Mouse (Mus musculus) ES-Bruce4 (cell line): ENCODE measurements around the gene Chsy1. TPM values are rescaled to one million over a fixed set of nuclear protein-coding genes. Genes with fewer than 3 reads are reported as not detected.

Experiments
- H3K27ac ChIP-seq: 2 replicates; pipeline ENCODE4 v1.5.1; 2012; ENCODE audit warnings: low read length, inconsistent platforms; ENCODE audit not compliant: insufficient read depth
- H3K27me3 ChIP-seq: 2 replicates; pipeline ENCODE4 v1.6.1; 2012; ENCODE audit warnings: mild to moderate bottlenecking, low read length, inconsistent platforms; ENCODE audit not compliant: control insufficient read depth, poor library complexity, insufficient read depth, severe bottlenecking
- H3K36me3 ChIP-seq: 2 replicates; pipeline ENCODE4 v1.6.1; 2012; ENCODE audit warnings: inconsistent platforms, mild to moderate bottlenecking, low read length, moderate library complexity; ENCODE audit not compliant: control insufficient read depth, poor library complexity, insufficient read depth, severe bottlenecking
- H3K4me1 ChIP-seq: one replicate; pipeline ENCODE4 v1.8.1; 2011; ENCODE audit warnings: low read length; ENCODE audit not compliant: control insufficient read depth, insufficient read depth
- H3K4me3 ChIP-seq: 2 replicates; pipeline ENCODE4 v1.5.1; 2011; ENCODE audit warnings: low read depth, mild to moderate bottlenecking, low read length
- H3K9ac ChIP-seq: 2 replicates; pipeline ENCODE4 v1.6.1; 2012; ENCODE audit warnings: low read depth, mild to moderate bottlenecking, inconsistent platforms; ENCODE audit not compliant: poor library complexity, severe bottlenecking
- H3K9me3 ChIP-seq: replicated peaks from 2 replicates; pipeline ENCODE4 v1.6.1; 2012; ENCODE audit warnings: mild to moderate bottlenecking, low read length, inconsistent platforms; ENCODE audit not compliant: control insufficient read depth, poor library complexity, insufficient read depth, severe bottlenecking
- CTCF ChIP-seq: IDR thresholded peaks from one replicate; pipeline ENCODE4 v1.8.1; 2011; ENCODE audit warnings: low read depth, low read length
- EP300 ChIP-seq: IDR thresholded peaks from 2 replicates; pipeline ENCODE4 v1.6.1; 2011; ENCODE audit warnings: low read depth, low read length; ENCODE audit not compliant: insufficient read depth
- POLR2A ChIP-seq: IDR thresholded peaks from one replicate; pipeline ENCODE4 v1.8.1; 2011; ENCODE audit warnings: low read length; ENCODE audit not compliant: insufficient read depth
- polyA plus RNA-seq: library from polyadenylated mRNA; stranded (reverse); fragments of >200 nt; gene quantifications from 2 replicates; pipeline ENCODE4 v1.2.4, GENCODE M21; 2011; ENCODE audit warnings: low read depth; ENCODE audit not compliant: missing spikeins, insufficient read depth, insufficient read length

Chsy1 gene
- polyA plus RNA-seq, 1 experiment, result 25.8 TPM

DNA sequence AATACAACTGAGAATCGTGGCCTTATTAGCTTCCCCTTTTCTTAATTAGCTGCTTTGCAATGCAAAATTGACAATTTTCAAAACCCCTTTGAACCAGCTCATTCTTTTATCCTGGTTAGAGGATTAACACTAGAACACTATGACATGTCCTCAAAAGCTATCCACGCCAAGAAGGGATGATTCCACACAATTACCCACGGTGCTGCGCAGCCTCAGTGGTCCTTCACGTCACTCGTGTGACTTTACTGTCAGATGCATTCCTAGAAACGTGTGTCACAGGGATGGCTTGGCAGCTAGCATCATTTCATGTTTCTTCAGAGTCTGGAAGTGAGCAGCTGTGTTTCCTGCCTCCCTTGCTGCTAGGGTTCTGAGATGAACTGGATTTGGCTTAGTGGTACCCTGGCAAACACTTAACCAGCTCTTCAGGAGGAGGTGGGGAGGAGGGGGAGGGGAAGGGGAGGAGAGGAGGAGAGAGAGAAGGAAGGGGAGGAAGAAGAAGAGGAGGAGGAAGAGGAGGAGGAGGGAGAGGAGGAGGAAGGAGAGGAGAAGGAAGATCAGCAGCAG is 108.3 kb downstream of the Chsy1 start:
- H3K4me3 ChIP-seq, result no peak overlapping the region
- H3K4me1 ChIP-seq, result no peaks in the 10 kb centered on the region
- H3K9ac ChIP-seq, result no peak overlapping the region
- no peak for TF ChIP-seq EP300
- TF ChIP-seq CTCF, result no peak
- no peak for TF ChIP-seq POLR2A
- H3K36me3 ChIP-seq, result no peaks in the 10 kb centered on the region
- no peaks in the 10 kb centered on the region for H3K9me3 ChIP-seq
- no peak overlapping the region for H3K27ac ChIP-seq
- no peaks in the 10 kb centered on the region for H3K27me3 ChIP-seq

DNA sequence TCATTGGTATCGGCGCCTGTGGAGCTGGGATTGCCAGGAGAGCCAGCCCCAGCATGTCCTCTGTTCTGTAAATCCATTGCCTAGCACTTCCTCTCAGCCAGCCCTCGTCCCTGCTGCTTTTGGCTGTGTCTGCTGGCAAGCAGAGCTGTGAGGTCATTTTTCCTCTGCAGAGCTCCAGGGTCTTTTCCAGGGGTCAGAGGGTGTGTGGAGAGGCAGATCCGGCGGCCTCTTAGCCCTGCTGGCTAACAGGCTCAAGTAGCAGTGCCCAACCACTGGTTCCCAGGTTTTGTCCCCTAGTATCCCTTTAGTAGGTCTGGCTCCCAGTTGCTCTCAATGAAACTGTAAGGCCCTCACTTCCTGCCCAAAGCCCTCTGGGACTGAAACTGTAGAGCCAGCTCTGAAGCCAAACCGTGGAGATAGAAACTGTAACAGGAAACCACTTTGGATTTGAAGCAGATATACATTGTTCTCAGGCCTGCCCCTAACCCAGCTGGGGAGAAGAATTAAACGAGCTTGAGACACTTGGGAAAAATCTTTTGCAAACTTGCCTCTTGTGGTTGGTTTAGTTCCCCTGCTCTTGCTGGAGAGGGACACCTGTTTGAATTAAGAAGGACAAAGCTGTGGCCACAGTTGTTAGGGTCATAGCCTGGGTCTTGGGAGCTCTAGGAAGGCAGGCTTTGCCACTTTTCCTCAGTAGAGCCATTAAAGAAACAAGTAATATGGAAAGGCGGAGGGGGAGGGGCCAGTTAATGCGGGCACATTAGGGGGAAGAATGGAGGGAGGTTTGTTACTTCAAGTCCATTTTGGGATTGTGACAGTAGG is 109.1 kb downstream of the Chsy1 start:
- Histone ChIP-seq H3K36me3 (no peaks in the 10 kb centered on the region), H3K4me3 (no peak overlapping the region), H3K27me3 (no peaks in the 10 kb centered on the region), H3K4me1 (no peaks in the 10 kb centered on the region), H3K9ac (no peak overlapping the region), H3K27ac (no peak overlapping the region), H3K9me3 (no peaks in the 10 kb centered on the region)
- TF ChIP-seq EP300, result no peak
- TF ChIP-seq CTCF, result no peak
- no peak for TF ChIP-seq POLR2A

DNA sequence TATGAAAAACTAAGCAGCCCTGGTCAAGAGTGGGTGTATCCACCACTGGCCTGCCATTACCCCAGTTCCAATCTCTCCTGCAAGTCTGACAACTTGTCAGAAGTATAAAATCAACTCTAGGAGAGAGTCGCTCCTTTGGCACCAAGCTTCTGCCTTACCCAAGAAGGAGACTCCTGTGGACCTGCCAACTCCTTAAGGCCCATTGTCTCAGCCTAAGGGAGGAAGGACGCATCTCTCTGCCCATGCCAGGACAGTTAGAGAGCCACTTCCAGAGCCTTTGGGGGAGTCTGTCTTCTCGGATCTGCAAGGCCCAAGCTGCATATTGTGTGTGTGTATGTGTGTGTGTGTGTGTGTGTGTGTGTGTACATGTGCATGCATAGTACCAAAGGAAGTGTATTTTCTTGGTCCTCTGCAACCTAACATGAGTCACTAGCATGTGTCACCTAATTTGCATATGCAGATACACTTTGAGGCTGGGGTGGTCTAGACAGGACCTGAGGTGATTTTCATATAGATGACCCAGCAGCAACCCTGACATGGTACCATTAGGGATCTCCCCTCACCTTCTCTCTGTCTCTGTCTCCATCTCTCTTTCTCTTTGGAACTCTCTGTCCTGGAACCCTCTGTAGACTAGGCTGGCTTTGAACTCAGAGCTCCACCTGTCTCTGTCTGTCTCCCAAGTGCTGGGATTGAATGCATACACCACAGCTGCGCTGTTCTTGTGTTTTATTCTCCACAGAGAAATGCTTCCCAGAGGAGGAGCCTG is 109.9 kb downstream of the Chsy1 start:
- Histone ChIP-seq H3K9me3 (no peaks in the 10 kb centered on the region), H3K4me1 (no peaks in the 10 kb centered on the region), H3K27me3 (no peaks in the 10 kb centered on the region), H3K27ac (no peak overlapping the region), H3K36me3 (no peaks in the 10 kb centered on the region), H3K9ac (no peak overlapping the region), H3K4me3 (no peak overlapping the region)
- no peak for TF ChIP-seq CTCF
- no peak for TF ChIP-seq POLR2A
- no peak for TF ChIP-seq EP300

DNA sequence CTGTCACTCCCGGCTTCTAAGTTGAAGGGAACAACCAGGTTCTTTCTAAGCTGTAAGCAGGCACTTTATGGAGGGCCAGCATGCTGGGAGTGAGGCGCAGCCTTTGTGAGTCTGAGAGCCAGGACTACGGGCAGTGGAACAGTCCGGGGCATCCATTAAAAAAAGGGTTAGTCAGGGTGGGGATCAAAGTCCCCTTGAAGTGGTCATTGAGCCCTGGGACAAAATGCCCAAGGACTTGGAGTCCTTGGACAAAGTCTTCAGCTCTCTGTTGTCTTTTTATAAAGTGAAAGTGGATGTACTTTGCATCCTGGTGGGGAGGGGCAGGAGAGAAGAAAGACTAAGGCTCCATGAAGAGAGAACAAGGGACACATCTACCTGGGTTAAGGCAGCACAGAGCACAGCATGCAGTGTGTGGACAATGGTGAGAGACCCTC is 110.5 kb downstream of the Chsy1 start:
- Histone ChIP-seq H3K4me1 (no peaks in the 10 kb centered on the region), H3K36me3 (no peaks in the 10 kb centered on the region), H3K27ac (no peak overlapping the region), H3K9ac (no peak overlapping the region), H3K4me3 (no peak overlapping the region), H3K27me3 (no peaks in the 10 kb centered on the region), H3K9me3 (no peaks in the 10 kb centered on the region)
- TF ChIP-seq CTCF (no peak), POLR2A (no peak), EP300 (no peak)

DNA sequence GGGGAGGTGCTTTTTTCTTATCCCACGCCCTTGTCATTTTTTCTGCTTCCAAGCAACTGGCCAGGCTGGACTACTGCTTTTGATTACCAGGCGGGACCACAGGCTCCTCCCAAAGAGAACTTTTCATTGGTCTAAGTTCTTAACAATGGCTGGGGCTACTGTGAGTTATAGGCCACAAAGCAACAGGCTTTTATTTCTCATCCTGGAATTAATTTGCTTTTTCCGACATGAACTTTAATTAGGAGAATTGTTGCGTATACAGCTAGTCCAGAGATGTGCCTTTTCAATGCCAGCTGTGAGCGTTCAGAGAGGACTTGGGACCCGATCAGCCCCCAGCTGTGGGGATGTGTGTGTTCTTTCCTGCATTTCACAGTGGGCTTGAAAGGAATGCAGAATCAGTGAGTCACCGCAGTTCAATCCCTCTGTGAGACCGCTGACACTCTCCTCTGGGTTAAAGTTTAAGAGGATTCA is 113.3 kb downstream of the Chsy1 start:
- Histone ChIP-seq H3K27ac (no peak overlapping the region), H3K9ac (no peak overlapping the region), H3K36me3 (no peaks in the 10 kb centered on the region), H3K4me3 (no peak overlapping the region), H3K27me3 (no peaks in the 10 kb centered on the region), H3K4me1 (no peaks in the 10 kb centered on the region), H3K9me3 (no peaks in the 10 kb centered on the region)
- TF ChIP-seq CTCF (no peak), EP300 (no peak), POLR2A (no peak)

Other genes with a start within 250 kb of the Chsy1 start
- gene Pcsk6, start 247.8 kb upstream of the Chsy1 start, polyA plus RNA-seq, result 38.5 and 39.5 TPM in 2 replicates
- gene Gm45213, start 65.9 kb upstream of the Chsy1 start, polyA plus RNA-seq, result not detected in 2 replicates
- gene Snrpa1, start 50.5 kb upstream of the Chsy1 start, polyA plus RNA-seq, result 152 and 155 TPM in 2 replicates
- 33.3 and 42.9 TPM in 2 replicates for gene Selenos, start 29.9 kb upstream of the Chsy1 start, polyA plus RNA-seq